Mouse (Mus musculus) embryo, embryonic 11.5 days (tissue): ENCODE data around the gene Gm42791.

ENCODE experiments used
- DNase-seq: peaks from one replicate; pipeline ENCODE4 v3.0.0-alpha.2; 2012; ENCODE audit warnings: low read depth, low spot score

The Gm42791 gene

GRCm38 (mm10) chr5:148952419-148952818 lies 42.5 kb downstream of the Gm42791 start:
- no peak for DNase-seq

GRCm38 (mm10) chr5:148951360-148951759 lies 43.6 kb downstream of the Gm42791 start:
- DNase-seq: no peak

GRCm38 (mm10) chr5:148950064-148950463 lies 44.9 kb downstream of the Gm42791 start:
- DNase-seq: no peak

GRCm38 (mm10) chr5:148948577-148948976 lies 46.4 kb downstream of the Gm42791 start:
- no peak for DNase-seq

GRCm38 (mm10) chr5:148947412-148947811 lies 47.5 kb downstream of the Gm42791 start:
- no peak for DNase-seq

- DNase-seq: no peak
Observed at GRCm38 (mm10) chr5:148946787-148947186, 48.2 kb downstream of the Gm42791 start.

- no peak for DNase-seq
Observed at GRCm38 (mm10) chr5:148945735-148946134, 49.2 kb downstream of the Gm42791 start.

GRCm38 (mm10) chr5:148944024-148944423 lies 50.9 kb downstream of the Gm42791 start:
- no peak for DNase-seq

- no peak for DNase-seq
Observed at GRCm38 (mm10) chr5:148943444-148943843, 51.5 kb downstream of the Gm42791 start.

- DNase-seq: no peak
Observed at GRCm38 (mm10) chr5:148942957-148943356, 52.0 kb downstream of the Gm42791 start.

- DNase-seq: no peak
Observed at GRCm38 (mm10) chr5:148942305-148942704, 52.6 kb downstream of the Gm42791 start.

- no peak for DNase-seq
Observed at GRCm38 (mm10) chr5:148941867-148942266, 53.1 kb downstream of the Gm42791 start.

GRCm38 (mm10) chr5:148939948-148940382 lies 55.0 kb downstream of the Gm42791 start:
- DNase-seq: no peak

- no peak for DNase-seq
Observed at GRCm38 (mm10) chr5:148936516-148936951, 58.4 kb downstream of the Gm42791 start.

GRCm38 (mm10) chr5:148935871-148936270 lies 59.1 kb downstream of the Gm42791 start:
- DNase-seq: no peak

GRCm38 (mm10) chr5:148935071-148935821 lies 59.7 kb downstream of the Gm42791 start:
- DNase-seq: no peak

GRCm38 (mm10) chr5:148934457-148934856 lies 60.5 kb downstream of the Gm42791 start:
- DNase-seq: no peak

GRCm38 (mm10) chr5:148933767-148934166 lies 61.2 kb downstream of the Gm42791 start:
- DNase-seq: no peak

GRCm38 (mm10) chr5:148931301-148931700 lies 63.6 kb downstream of the Gm42791 start:
- no peak for DNase-seq

GRCm38 (mm10) chr5:148929116-148929449 lies 65.9 kb downstream of the Gm42791 start, which contains the start of gene Katnal1:
Gene Katnal1, minus strand, starts transcription at chr5:148929320.
- no peak for DNase-seq

GRCm38 (mm10) chr5:148928382-148929115 lies 66.4 kb downstream of the Gm42791 start:
- peak; percentile 92 for DNase-seq

- no peak for DNase-seq
Observed at GRCm38 (mm10) chr5:148927717-148928223, 67.2 kb downstream of the Gm42791 start.

GRCm38 (mm10) chr5:148924586-148924985 lies 70.4 kb downstream of the Gm42791 start:
- DNase-seq: no peak
